In the genomic region with DNA sequence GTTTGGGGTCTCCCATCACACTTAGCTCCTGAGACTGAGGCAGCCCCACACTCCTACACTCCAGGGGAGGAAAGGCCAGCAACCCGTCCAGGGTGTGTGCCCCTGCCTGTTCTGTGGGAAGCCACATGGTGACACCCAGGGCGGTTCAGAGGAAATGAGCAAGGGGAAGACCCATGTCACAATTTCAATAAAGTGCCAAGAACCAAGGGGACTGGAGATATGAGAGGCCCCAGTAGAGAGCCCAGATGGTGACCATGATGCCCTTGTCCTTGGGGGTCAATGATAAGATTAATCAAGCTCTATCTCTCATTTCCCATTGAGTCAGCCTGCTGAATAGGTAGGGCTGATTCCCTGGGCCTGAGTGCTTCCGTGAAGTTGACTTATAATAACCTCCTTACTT, we compare ENCODE assay signal across 32 mouse cellular contexts. TPM values are rescaled to one million over a fixed set of nuclear protein-coding genes. Genes with fewer than 3 reads are reported as not detected.
A peak's percentile ranks its signal among the peaks of the same experiment; 100 is the strongest.
DNase-seq lines count a peak whose midpoint lies in the region; ATAC-seq lines count a peak whose summit lies in the region.
"Had no signal": no experiment of that assay in that cellular context is flagged by ENCODE, and none has a peak within 500 bp of the region (broad histone marks: within the 10 kb centered on the region; RNA-seq: fewer than 3 reads in every experiment).

No protein-coding gene starts in this region.

- peaks cover 26% of the 10 kb centered on the region for H3K4me1 ChIP-seq in hindbrain, embryonic 15.5 days (replicated peaks)
- H3K4me1 ChIP-seq in hindbrain, embryonic 16.5 days (ENCODE audit: control insufficient read depth, insufficient read depth, low read depth, low read length): peaks cover 21% of the 10 kb centered on the region

- no peaks in the 10 kb centered on the region for H3K27me3 ChIP-seq in hindbrain, embryonic 15.5 days
- no peaks in the 10 kb centered on the region for H3K27me3 ChIP-seq in hindbrain, embryonic 16.5 days (replicated peaks; ENCODE audit: control insufficient read depth, insufficient read depth, low read length)
- H3K27me3 ChIP-seq: CH12.LX; embryonic facial prominence, embryonic 12.5 days; forebrain, embryonic 15.5 days; limb, embryonic 13.5 days; stomach, embryonic 15.5 days had no signal

- ATAC-seq in hindbrain, embryonic 15.5 days (ENCODE audit: low FRiP score, low read depth): no peak
- ATAC-seq in hindbrain, embryonic 16.5 days: no peak
- ATAC-seq: activated CD4-positive, CD25-positive, alpha-beta regulatory T cell, adult 4 months; forebrain, embryonic 15.5 days; liver, embryonic 12.5 days; lung, postnatal 0 days; midbrain, embryonic 16.5 days had no signal

- H3K4me3 ChIP-seq in hindbrain, embryonic 15.5 days: no peak overlapping the region
- no peak overlapping the region for H3K4me3 ChIP-seq in hindbrain, embryonic 16.5 days (ENCODE audit: low read length)
- H3K4me3 ChIP-seq: embryonic facial prominence, embryonic 12.5 days; forebrain, embryonic 15.5 days; gastrocnemius, adult 2 months; heart, adult 2 months; heart, embryonic 12.5 days; hindbrain, embryonic 13.5 days; limb, embryonic 13.5 days; liver, embryonic 12.5 days; midbrain, embryonic 10.5 days; myocyte; neural tube, embryonic 13.5 days; stomach, embryonic 15.5 days had no signal

- peak overlapping the region; percentile 1; the same call in 1 of the 2 replicates for H3K9ac ChIP-seq in hindbrain, embryonic 15.5 days
- H3K9ac ChIP-seq in hindbrain, embryonic 16.5 days (ENCODE audit: low read depth, low read length): no peak overlapping the region
- H3K9ac ChIP-seq: embryonic facial prominence, embryonic 12.5 days; forebrain, embryonic 15.5 days; heart, embryonic 12.5 days; hindbrain, embryonic 13.5 days; limb, embryonic 13.5 days; liver, embryonic 12.5 days; neural tube, embryonic 13.5 days; stomach, embryonic 15.5 days had no signal

- no peak overlapping the region for H3K4me2 ChIP-seq in hindbrain, embryonic 15.5 days
- H3K4me2 ChIP-seq in hindbrain, embryonic 16.5 days (ENCODE audit: low read length): no peak overlapping the region
- H3K4me2 ChIP-seq: embryonic facial prominence, embryonic 12.5 days; forebrain, embryonic 15.5 days; heart, embryonic 12.5 days; hindbrain, embryonic 13.5 days; limb, embryonic 13.5 days; liver, embryonic 12.5 days; neural tube, embryonic 13.5 days; stomach, embryonic 15.5 days had no signal

- DNase-seq in lung, postnatal 36 days: peak; percentile 45
- DNase-seq in lung, postnatal 4 days: no peak
- peak; percentile 59 to 68 for DNase-seq in urinary bladder, postnatal 36 days (ENCODE audit: low spot score in 2 of 2)
- DNase-seq in urinary bladder, postnatal 25 days (ENCODE audit: low spot score): no peak
- peak; percentile 54 to 76 for DNase-seq in natural killer cell, adult 2 months (ENCODE audit: low spot score in 2 of 2)
- DNase-seq in testis, postnatal 14 days (ENCODE audit: low spot score): no peak
- DNase-seq: adrenal gland, postnatal 14 days; cerebellum, adult 11-12 months; cerebellum, adult 9-11 months; embryo, embryonic 11 days; gastrocnemius, adult 2 months; gastrocnemius, postnatal 36 days; heart, adult 2 months; heart, postnatal 4 days; kidney, adult 8-10 months; thymus, postnatal 36 days had no signal

- no peak overlapping the region for H3K27ac ChIP-seq in hindbrain, embryonic 15.5 days (replicated peaks)
- H3K27ac ChIP-seq in hindbrain, embryonic 16.5 days (ENCODE audit: low read depth, low read length): no peak overlapping the region
- H3K27ac ChIP-seq: embryonic facial prominence, embryonic 12.5 days; forebrain, embryonic 15.5 days; gastrocnemius, adult 2 months; heart, adult 2 months; hindbrain, embryonic 13.5 days; limb, embryonic 13.5 days; liver, embryonic 12.5 days; midbrain, embryonic 10.5 days; neural tube, embryonic 13.5 days; stomach, embryonic 15.5 days had no signal

- no peaks in the 10 kb centered on the region; the same call in 1 of the 2 replicates for H3K36me3 ChIP-seq in hindbrain, embryonic 15.5 days
- H3K36me3 ChIP-seq in hindbrain, embryonic 16.5 days (ENCODE audit: control insufficient read depth, insufficient read depth, low read length): no peaks in the 10 kb centered on the region
- H3K36me3 ChIP-seq: forebrain, embryonic 15.5 days; stomach, embryonic 15.5 days had no signal

- H3K9me3 ChIP-seq in hindbrain, embryonic 15.5 days: no peaks in the 10 kb centered on the region
- H3K9me3 ChIP-seq in hindbrain, embryonic 16.5 days (ENCODE audit: control insufficient read depth, low read length): no peaks in the 10 kb centered on the region
- H3K9me3 ChIP-seq: embryonic facial prominence, embryonic 12.5 days; forebrain, embryonic 15.5 days; heart, embryonic 12.5 days; hindbrain, embryonic 13.5 days; limb, embryonic 13.5 days; liver, embryonic 12.5 days; midbrain, embryonic 10.5 days; neural tube, embryonic 13.5 days; stomach, embryonic 15.5 days had no signal

- WGBS in hindbrain, embryonic 15.5 days: 86% methylated on average over 3 of the region's 3 CpGs
- 81% methylated on average over 3 of the region's 3 CpGs for WGBS in hindbrain, embryonic 16.5 days

RNA-seq across cellular contexts. Expression of a gene that starts 3.6 kb away (rescaled TPM):
- polyA plus RNA-seq in hindbrain, embryonic 15.5 days (2015; fragmentation: Nextera tagmentation; extraction: Ambion mirVana): 45.1 and 48.4 TPM in 2 replicates
- 43.5 and 43.8 TPM in 2 replicates for polyA plus RNA-seq in hindbrain, embryonic 16.5 days (2015; fragmentation: Nextera tagmentation; extraction: Ambion mirVana)

RNA-seq across cellular contexts. Expression of a gene that starts 10.9 kb away (rescaled TPM):
- 1.1 and 1.5 TPM in 2 replicates for polyA plus RNA-seq in hindbrain, embryonic 15.5 days (2015; fragmentation: Nextera tagmentation; extraction: Ambion mirVana)
- polyA plus RNA-seq in hindbrain, embryonic 16.5 days (2015; fragmentation: Nextera tagmentation; extraction: Ambion mirVana): 0.92 and 1.1 TPM in 2 replicates

Comparison
In these comparisons a context has a peak if more than half of its experiments do, and no peak if none do; other contexts are left out.
1. DNase-seq: peak in lung, postnatal 36 days (single experiment), urinary bladder, postnatal 36 days (2 of 2) and natural killer cell, adult 2 months (2 of 2); none in lung, postnatal 4 days (0 of 2), urinary bladder, postnatal 25 days (single experiment) and testis, postnatal 14 days (single experiment).